Mouse (Mus musculus) MEL (cell line): ENCODE results near the gene Kif26b. TPM values are rescaled to one million over a fixed set of nuclear protein-coding genes. Genes with fewer than 3 reads are reported as not detected.

ENCODE experiments used
- DNase-seq: peaks from one replicate; pipeline ENCODE4 v3.0.0; 2011; ENCODE audit warnings: low read depth, low spot score
- H3K27ac ChIP-seq: 2 replicates; pipeline ENCODE4 v1.5.1; 2012; ENCODE audit warnings: low read depth, mild to moderate bottlenecking, control low read depth, low read length, moderate library complexity; ENCODE audit not compliant: control insufficient read depth
- H3K27me3 ChIP-seq, 2 experiments: fragments of 150-350 bp in 1 of 2; sonication (generic) in 1 of 2; 2 replicates each; pipeline ENCODE4 v1.6.1; 2012; ENCODE audit warnings: low read length in 2 of 2, mild to moderate bottlenecking in 2 of 2, improper control_type of control experiment in 1 of 2, moderate library complexity in 1 of 2; ENCODE audit not compliant: insufficient read depth in 2 of 2, control insufficient read depth in 1 of 2
- H3K36me3 ChIP-seq, 2 experiments: 2 replicates each; pipeline ENCODE4 v1.6.1; 2012 to 2014; ENCODE audit warnings: low read length in 2 of 2, improper control_type of control experiment in 1 of 2, inconsistent platforms in 1 of 2, mild to moderate bottlenecking in 1 of 2; ENCODE audit not compliant: insufficient read depth in 2 of 2, control insufficient read depth in 1 of 2
- H3K4me1 ChIP-seq, 2 experiments: fragments of 150-350 bp in 1 of 2; sonication (generic) in 1 of 2; 2 replicates each; pipeline ENCODE4 v1.6.1; 2012; ENCODE audit warnings: low read length in 2 of 2, improper control_type of control experiment in 1 of 2, mild to moderate bottlenecking in 1 of 2; ENCODE audit not compliant: insufficient read depth in 2 of 2, control insufficient read depth in 1 of 2
- H3K4me3 ChIP-seq, 2 experiments: fragments of 150-350 bp in 1 of 2; sonication (generic) in 1 of 2; 2 replicates each; pipeline ENCODE4 v1.5.1; 2012; ENCODE audit warnings: low read depth in 2 of 2, low read length in 2 of 2, mild to moderate bottlenecking in 2 of 2, moderate library complexity in 2 of 2, control low read depth in 1 of 2, improper control_type of control experiment in 1 of 2; ENCODE audit not compliant: control insufficient read depth in 1 of 2, insufficient read depth in 1 of 2
- H3K79me2 ChIP-seq: 2 replicates; pipeline ENCODE4 v1.6.1; 2012; ENCODE audit warnings: mild to moderate bottlenecking, low read length, moderate library complexity; ENCODE audit not compliant: control insufficient read depth, poor library complexity, insufficient read depth
- H3K9ac ChIP-seq: 2 replicates; pipeline ENCODE4 v1.6.1; 2012; ENCODE audit warnings: low read depth, mild to moderate bottlenecking, control low read depth, low read length, moderate library complexity; ENCODE audit not compliant: control insufficient read depth, poor library complexity, severe bottlenecking
- H3K9me3 ChIP-seq: fragments of 150-350 bp; sonication (generic); replicated peaks from 2 replicates; pipeline ENCODE4 v1.6.1; 2012; ENCODE audit warnings: mild to moderate bottlenecking, low read length, improper control_type of control experiment, moderate library complexity; ENCODE audit not compliant: insufficient read depth
- E2F4 ChIP-seq: IDR thresholded peaks from 2 replicates; pipeline ENCODE4 v1.6.1; 2011; ENCODE audit warnings: low read depth, low read length, improper control_type of control experiment, borderline replicate concordance
- ELF1 ChIP-seq: IDR thresholded peaks from 2 replicates; pipeline ENCODE4 v1.6.1; 2014; ENCODE audit warnings: low read depth, mild to moderate bottlenecking, inconsistent platforms, low read length, improper control_type of control experiment, moderate library complexity
- EP300 ChIP-seq, 2 experiments: IDR thresholded peaks; 2 replicates each; pipeline ENCODE4 v1.6.1; 2011; ENCODE audit warnings: improper control_type of control experiment in 2 of 2, low read length in 2 of 2, low read depth in 1 of 2, mild to moderate bottlenecking in 1 of 2
- GATA1 ChIP-seq: IDR thresholded peaks from 2 replicates; pipeline ENCODE4 v1.6.1; 2011; ENCODE audit warnings: low read depth, low read length, improper control_type of control experiment
- KAT2A ChIP-seq: conservative IDR thresholded peaks from 2 replicates; pipeline ENCODE4 v1.6.1; 2012; ENCODE audit warnings: low read depth, low read length, improper control_type of control experiment, inconsistent platforms
- MAFK ChIP-seq: IDR thresholded peaks from 2 replicates; pipeline ENCODE4 v1.6.1; 2011; ENCODE audit warnings: low read depth, mild to moderate bottlenecking, low read length, improper control_type of control experiment, borderline replicate concordance
- MXI1 ChIP-seq: IDR thresholded peaks from 2 replicates; pipeline ENCODE4 v1.6.1; 2011; ENCODE audit warnings: mild to moderate bottlenecking, low read depth, low read length, improper control_type of control experiment
- MYB ChIP-seq: IDR thresholded peaks from 2 replicates; pipeline ENCODE4 v1.6.1; 2011; ENCODE audit warnings: mild to moderate bottlenecking, low read depth, low read length, improper control_type of control experiment
- MYC ChIP-seq: IDR thresholded peaks from 2 replicates; pipeline ENCODE4 v1.6.1; 2011; ENCODE audit warnings: low read depth, mild to moderate bottlenecking, low read length, improper control_type of control experiment, moderate library complexity
- NELFE ChIP-seq: IDR thresholded peaks from 2 replicates; pipeline ENCODE4 v1.6.1; 2011; ENCODE audit warnings: low read depth, low read length, improper control_type of control experiment
- POLR2A ChIP-seq, 2 experiments: IDR thresholded peaks; 2 replicates each; pipeline ENCODE4 v1.6.1; 2011 to 2012; ENCODE audit warnings: low read length in 2 of 2, mild to moderate bottlenecking in 2 of 2, control low read depth in 1 of 2, improper control_type of control experiment in 1 of 2, low read depth in 1 of 2, moderate library complexity in 1 of 2; ENCODE audit not compliant: control insufficient read depth in 1 of 2, insufficient read depth in 1 of 2, poor library complexity in 1 of 2
- POLR2AphosphoS5 ChIP-seq: IDR thresholded peaks from 2 replicates; pipeline ENCODE4 v1.6.1; 2012; ENCODE audit warnings: low read depth, borderline replicate concordance, mild to moderate bottlenecking, inconsistent platforms, low read length, moderate library complexity, mixed read lengths
- RAD21 ChIP-seq: IDR thresholded peaks from 2 replicates; pipeline ENCODE4 v1.6.1; 2011; ENCODE audit warnings: mild to moderate bottlenecking, low read depth, low read length, improper control_type of control experiment
- RCOR1 ChIP-seq: IDR thresholded peaks from 2 replicates; pipeline ENCODE4 v1.6.1; 2012; ENCODE audit warnings: low read depth, mild to moderate bottlenecking, inconsistent platforms, low read length, improper control_type of control experiment
- TAL1 ChIP-seq: IDR thresholded peaks from 2 replicates; pipeline ENCODE4 v1.6.1; 2012; ENCODE audit warnings: mild to moderate bottlenecking, inconsistent platforms, low read length, moderate library complexity, mixed read lengths
- USF1 ChIP-seq: IDR thresholded peaks from 2 replicates; pipeline ENCODE4 v1.6.1; 2014; ENCODE audit warnings: low read depth, mild to moderate bottlenecking, inconsistent platforms, low read length, improper control_type of control experiment, moderate library complexity
- USF2 ChIP-seq, 2 experiments: IDR thresholded peaks; 2 replicates each; pipeline ENCODE4 v1.6.1; 2011 to 2012; ENCODE audit warnings: improper control_type of control experiment in 2 of 2, low read length in 2 of 2, borderline replicate concordance in 1 of 2, inconsistent platforms in 1 of 2, low read depth in 1 of 2, mild to moderate bottlenecking in 1 of 2; ENCODE audit not compliant: insufficient read depth in 1 of 2
- ZC3H11A ChIP-seq: IDR thresholded peaks from 2 replicates; pipeline ENCODE4 v1.6.1; 2012; ENCODE audit warnings: low read depth, mild to moderate bottlenecking, inconsistent platforms, low read length, improper control_type of control experiment
- ZMIZ1 ChIP-seq: IDR thresholded peaks from 2 replicates; pipeline ENCODE4 v1.6.1; 2012; ENCODE audit warnings: low read depth, mild to moderate bottlenecking, inconsistent platforms, low read length, improper control_type of control experiment, moderate library complexity
- ZNF384 ChIP-seq: IDR thresholded peaks from 2 replicates; pipeline ENCODE4 v1.6.1; 2012; ENCODE audit warnings: low read depth, mild to moderate bottlenecking, inconsistent platforms, low read length, improper control_type of control experiment
- polyA plus RNA-seq, 2 experiments: library from polyadenylated mRNA; stranded (reverse) in 1 of 2; unstranded in 1 of 2; fragments of >175 nt in 1 of 2; fragments of >200 nt in 1 of 2; gene quantifications; 2 replicates each; pipeline versions ENCODE4 v1.2.1 to v1.2.4; 2012; ENCODE audit warnings: low replicate concordance in 2 of 2, low read depth in 1 of 2; ENCODE audit not compliant: insufficient read length in 2 of 2, insufficient read depth in 1 of 2, missing spikeins in 1 of 2
- total RNA-seq: library from RNA; depleted of rRNA; stranded (reverse); fragments of 300-350 nt; gene quantifications from 2 replicates; pipeline ENCODE4 v1.2.3, GENCODE M21; 2012

The Kif26b gene
- total and polyA plus RNA-seq, 3 experiments, result 0.08 to 0.50 TPM; not detected in 1

DNA sequence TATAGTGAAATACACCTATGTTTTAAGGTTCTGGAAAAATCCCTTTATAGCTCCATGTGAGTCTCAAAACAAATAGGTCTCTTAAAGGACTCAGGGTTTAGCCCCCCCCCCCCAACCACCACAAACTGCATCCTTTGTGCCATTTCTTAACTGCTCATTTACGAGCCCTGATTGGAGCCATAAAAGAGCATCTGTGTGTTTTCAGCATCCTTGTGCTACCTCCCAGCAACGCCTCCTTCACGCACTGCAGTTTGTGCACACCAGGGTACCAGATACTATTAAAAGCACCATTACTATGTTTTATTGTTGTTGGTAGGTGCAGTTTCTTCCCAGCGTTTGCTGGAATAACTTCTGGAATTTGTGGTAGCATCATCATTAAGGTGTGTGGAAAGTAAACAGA is 42.1 kb downstream of the Kif26b start:
- no peak for DNase-seq
- H3K9ac ChIP-seq, result no peak overlapping the region
- peaks cover 0 to 6% of the 10 kb centered on the region in 2 experiments; a peak in 1 of 4 replicates for H3K36me3 ChIP-seq
- peaks cover 0 to 5% of the 10 kb centered on the region in 2 experiments; a peak in 2 of 4 replicates for H3K4me1 ChIP-seq
- H3K27me3 ChIP-seq, result no peaks in the 10 kb centered on the region
- no peak overlapping the region for H3K4me3 ChIP-seq
- TF ChIP-seq USF1 (no peak), POLR2AphosphoS5 (no peak), MAFK (no peak), E2F4 (no peak), ZMIZ1 (no peak), ZNF384 (no peak), RCOR1 (no peak), TAL1 (no peak), MYC (no peak), ELF1 (no peak), KAT2A (no peak), ZC3H11A (no peak), USF2 (IDR thresholded peaks at IDR 0.05; ENCODE audit: borderline replicate concordance in 1 of 2, insufficient read depth in 1 of 2, low read depth in 1 of 2, low read length in 2 of 2) (no peak), EP300 (IDR thresholded peaks at IDR 0.05; ENCODE audit: low read depth in 1 of 2, low read length in 2 of 2) (no peak), NELFE (no peak), RAD21 (no peak), GATA1 (no peak), MXI1 (no peak), MYB (no peak)
- H3K27ac ChIP-seq, result no peak overlapping the region
- H3K9me3 ChIP-seq, result no peaks in the 10 kb centered on the region
- H3K79me2 ChIP-seq, result no peaks in the 10 kb centered on the region

DNA sequence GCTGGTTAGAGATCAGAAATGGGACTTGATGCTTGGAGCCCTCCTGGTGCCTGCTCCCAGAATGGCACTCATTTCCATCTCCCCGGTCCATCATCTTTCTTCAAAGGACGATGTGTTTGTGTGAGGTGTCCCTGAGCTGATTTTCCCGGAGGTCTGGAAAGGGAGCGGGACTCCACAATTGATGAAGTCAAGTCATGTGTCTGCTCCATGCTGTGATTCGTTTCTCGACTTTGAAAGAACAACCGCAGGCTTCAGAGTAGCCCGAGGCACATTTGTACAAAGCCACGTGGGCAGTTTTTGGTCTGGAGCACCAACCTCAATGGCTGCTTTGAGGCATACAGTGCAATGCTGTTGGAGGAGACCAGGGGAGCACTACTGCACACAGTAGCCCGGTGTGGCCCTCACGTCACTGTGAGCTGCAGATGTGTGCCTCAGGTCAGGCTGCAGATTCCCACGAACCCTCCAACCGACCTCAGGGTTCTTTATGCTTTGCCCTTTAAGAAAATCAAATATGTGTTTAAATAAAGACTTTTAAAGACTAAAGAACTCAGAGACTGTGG is 43.0 kb downstream of the Kif26b start:
- DNase-seq, result no peak
- no peaks in the 10 kb centered on the region for H3K9me3 ChIP-seq
- H3K4me3 ChIP-seq, result no peak overlapping the region
- H3K4me1 ChIP-seq, result peaks cover 0 to 5% of the 10 kb centered on the region in 2 experiments; a peak in 2 of 4 replicates
- no peak overlapping the region for H3K27ac ChIP-seq
- H3K36me3 ChIP-seq, result peaks cover 0 to 6% of the 10 kb centered on the region in 2 experiments; a peak in 1 of 4 replicates
- H3K9ac ChIP-seq, result no peak overlapping the region
- no peaks in the 10 kb centered on the region for H3K27me3 ChIP-seq
- no peaks in the 10 kb centered on the region for H3K79me2 ChIP-seq
- TF ChIP-seq POLR2A (IDR thresholded peaks at IDR 0.05; ENCODE audit: control insufficient read depth in 1 of 2, insufficient read depth in 1 of 2, low read depth in 1 of 2, low read length in 2 of 2, poor library complexity in 1 of 2), result no peak
